Mouse (Mus musculus): ENCODE data around the gene Agl.

GRCm38 (mm10) chr3:116808507-116809217 lies 696 bp upstream of the Agl start:
- no peak for TF ChIP-seq CTCF (conservative IDR thresholded peaks at IDR 0.05; ENCODE audit: low read length)
- TF ChIP-seq POU5F1 (IDR thresholded peaks at IDR 0.05; ENCODE audit: borderline replicate concordance, low read length): no peak
- no peak for TF ChIP-seq NANOG (IDR thresholded peaks at IDR 0.05; ENCODE audit: borderline replicate concordance, low read length)
